Mouse (Mus musculus) midbrain, embryonic 10.5 days (tissue): ENCODE measurements at regions not wholly inside any gene's neighbourhood (a gene's known extent, or its start where the extent isn't known, plus 50 kb on each side); places are given as distances from the start of the nearest gene placed in this dataset.

Experiments used
- DNase-seq: peaks from one replicate; pipeline ENCODE4 v3.0.0-alpha.2; 2017; ENCODE audit warnings: low spot score
- H3K27ac ChIP-seq: fragments of 300-500 bp; sonication (generic); replicated peaks from 2 replicates; pipeline ENCODE4 v1.5.1; 2016; ENCODE audit warnings: mild to moderate bottlenecking
- H3K27me3 ChIP-seq: fragments of 300-500 bp; sonication (generic); 2 replicates; pipeline ENCODE4 v1.6.1; 2016; ENCODE audit warnings: low read depth, mild to moderate bottlenecking; ENCODE audit not compliant: poor library complexity, severe bottlenecking
- H3K36me3 ChIP-seq: fragments of 300-500 bp; sonication (generic); 2 replicates; pipeline ENCODE4 v1.6.1; 2016; ENCODE audit warnings: mild to moderate bottlenecking, moderate library complexity
- H3K4me1 ChIP-seq: fragments of 300-500 bp; sonication (generic); 2 replicates; pipeline ENCODE4 v1.6.1; 2016
- H3K4me3 ChIP-seq: fragments of 300-500 bp; sonication (generic); 2 replicates; pipeline ENCODE4 v1.5.1; 2016; ENCODE audit warnings: mild to moderate bottlenecking, moderate library complexity
- H3K9me3 ChIP-seq: fragments of 300-500 bp; sonication (generic); replicated peaks from 2 replicates; pipeline ENCODE4 v1.6.1; 2016; ENCODE audit warnings: mild to moderate bottlenecking
- WGBS: fragments of 180-500 bp; shearing (Covaris S2); methylation state at CpG from one replicate; pipeline ENCODE4 v1.1.7; 2016; 5-methylcytosine and 5-hydroxymethylcytosine counted together

DNA sequence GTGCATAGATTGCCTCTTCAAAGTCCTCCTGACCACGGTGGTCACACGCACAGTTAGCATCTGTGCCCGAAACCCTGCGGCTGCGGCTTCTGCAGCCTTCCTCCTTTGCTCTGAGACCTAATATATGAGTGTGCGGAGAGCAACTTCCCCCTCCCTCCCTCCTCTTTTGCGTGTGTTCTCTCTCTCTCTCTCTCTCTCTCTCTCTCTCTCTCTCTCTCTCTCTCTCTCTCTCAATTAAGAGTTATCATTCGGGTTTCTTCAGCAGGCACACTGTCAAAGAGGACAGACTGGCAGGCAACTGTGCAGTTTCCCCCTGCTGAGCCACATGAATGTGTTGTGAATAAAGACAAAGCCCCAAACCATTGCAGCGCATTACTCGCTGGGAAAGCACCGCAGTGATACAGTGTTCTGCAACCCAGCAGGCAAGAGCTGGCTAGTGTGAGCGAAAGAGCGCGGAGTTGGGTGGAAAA lies 900.8 kb downstream of the Mat2b start:
- H3K4me3 ChIP-seq: peak overlapping the region; percentile 51
- no peaks in the 10 kb centered on the region for H3K36me3 ChIP-seq
- H3K4me1 ChIP-seq: peaks cover 9% of the 10 kb centered on the region; the same call in 1 of the 2 replicates
- H3K27ac ChIP-seq: peak overlapping the region; percentile 72
- no peaks in the 10 kb centered on the region; the same call in none of the 2 replicates for H3K27me3 ChIP-seq
- DNase-seq: peak; percentile 51
- WGBS: 4% methylated on average over 14 of the region's 14 CpGs
- H3K9me3 ChIP-seq: no peaks in the 10 kb centered on the region

DNA sequence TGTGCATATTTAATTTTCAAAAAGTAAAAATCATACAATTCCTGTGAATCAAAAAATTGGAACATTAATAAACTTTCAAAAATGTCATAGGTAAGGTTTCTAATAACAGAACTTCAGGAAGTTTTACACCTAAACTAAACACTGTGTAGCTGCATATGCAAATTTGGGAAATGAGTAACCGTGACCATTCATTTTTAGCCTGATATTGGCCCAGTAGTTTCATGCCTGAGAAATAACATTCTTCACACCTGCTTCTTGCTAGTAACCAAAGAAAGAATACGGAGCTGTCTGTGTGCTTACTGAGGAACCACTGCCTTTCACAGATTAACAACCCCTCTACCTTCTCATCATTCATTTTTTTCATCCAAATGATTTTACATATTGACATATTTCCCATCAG lies 902.9 kb downstream of the Mat2b start:
- 81% methylated on average over 2 of the region's 2 CpGs for WGBS

More for the DNA sequence above, 902.9 kb downstream of the Mat2b start:
- no peak for DNase-seq
- Histone ChIP-seq H3K27me3 (no peaks in the 10 kb centered on the region; the same call in none of the 2 replicates), H3K4me3 (no peak overlapping the region), H3K27ac (no peak overlapping the region), H3K36me3 (no peaks in the 10 kb centered on the region), H3K9me3 (no peaks in the 10 kb centered on the region), H3K4me1 (peaks cover 9% of the 10 kb centered on the region; the same call in 1 of the 2 replicates)
